Mouse (Mus musculus): ENCODE data around the gene Hgd.

Gene Hgd

GRCm38 (mm10) chr16:37580651-37581050 lies 698 bp downstream of the Hgd start:
- DNase-seq (ENCODE audit: extremely low spot score, low read depth, low spot score), result no peak

- DNase-seq (ENCODE audit: extremely low spot score, low read depth, low spot score), result no peak
These were observed 1.9 kb downstream of the Hgd start for GRCm38 (mm10) chr16:37581901-37582300.

GRCm38 (mm10) chr16:37583306-37583705 lies 3.4 kb downstream of the Hgd start:
- no peak for DNase-seq (ENCODE audit: extremely low spot score, low read depth, low spot score)

- DNase-seq (ENCODE audit: extremely low spot score, low read depth, low spot score), result no peak
These were observed 3.8 kb downstream of the Hgd start for GRCm38 (mm10) chr16:37583801-37584200.

- no peak for DNase-seq (ENCODE audit: extremely low spot score, low read depth, low spot score)
These were observed 4.5 kb downstream of the Hgd start for GRCm38 (mm10) chr16:37584218-37585035.

GRCm38 (mm10) chr16:37585129-37585563 lies 5.2 kb downstream of the Hgd start:
- DNase-seq (ENCODE audit: extremely low spot score, low read depth, low spot score), result no peak

GRCm38 (mm10) chr16:37590921-37591320 lies 11.0 kb downstream of the Hgd start:
- no peak for DNase-seq (ENCODE audit: extremely low spot score, low read depth, low spot score)

GRCm38 (mm10) chr16:37591551-37591950 lies 11.6 kb downstream of the Hgd start:
- DNase-seq (ENCODE audit: extremely low spot score, low read depth, low spot score), result no peak

GRCm38 (mm10) chr16:37597412-37597811 lies 17.5 kb downstream of the Hgd start:
- no peak for DNase-seq (ENCODE audit: extremely low spot score, low read depth, low spot score)

GRCm38 (mm10) chr16:37598463-37598862 lies 18.5 kb downstream of the Hgd start:
- no peak for DNase-seq (ENCODE audit: extremely low spot score, low read depth, low spot score)

GRCm38 (mm10) chr16:37599326-37599725 lies 19.4 kb downstream of the Hgd start:
- no peak for DNase-seq (ENCODE audit: extremely low spot score, low read depth, low spot score)

GRCm38 (mm10) chr16:37603431-37603830 lies 23.5 kb downstream of the Hgd start:
- no peak for DNase-seq (ENCODE audit: extremely low spot score, low read depth, low spot score)

GRCm38 (mm10) chr16:37604243-37604642 lies 24.3 kb downstream of the Hgd start:
- no peak for DNase-seq (ENCODE audit: extremely low spot score, low read depth, low spot score)

- no peak for DNase-seq (ENCODE audit: extremely low spot score, low read depth, low spot score)
These were observed 30.4 kb downstream of the Hgd start for GRCm38 (mm10) chr16:37610333-37610732.

- DNase-seq (ENCODE audit: extremely low spot score, low read depth, low spot score), result no peak
These were observed 31.1 kb downstream of the Hgd start for GRCm38 (mm10) chr16:37611072-37611471.

- no peak for DNase-seq (ENCODE audit: extremely low spot score, low read depth, low spot score)
These were observed 32.1 kb downstream of the Hgd start for GRCm38 (mm10) chr16:37612013-37612412.

GRCm38 (mm10) chr16:37614540-37614939 lies 34.6 kb downstream of the Hgd start:
- DNase-seq (ENCODE audit: extremely low spot score, low read depth, low spot score), result no peak

- DNase-seq (ENCODE audit: extremely low spot score, low read depth, low spot score), result no peak
These were observed 35.5 kb downstream of the Hgd start for GRCm38 (mm10) chr16:37615429-37615828.

GRCm38 (mm10) chr16:37616104-37616503 lies 36.2 kb downstream of the Hgd start:
- DNase-seq (ENCODE audit: extremely low spot score, low read depth, low spot score), result no peak

- DNase-seq (ENCODE audit: extremely low spot score, low read depth, low spot score), result no peak
These were observed 37.7 kb downstream of the Hgd start for GRCm38 (mm10) chr16:37617695-37618094.

GRCm38 (mm10) chr16:37622403-37622802 lies 42.5 kb downstream of the Hgd start:
- DNase-seq (ENCODE audit: extremely low spot score, low read depth, low spot score), result no peak

- no peak for DNase-seq (ENCODE audit: extremely low spot score, low read depth, low spot score)
These were observed 43.0 kb downstream of the Hgd start for GRCm38 (mm10) chr16:37622919-37623318.

GRCm38 (mm10) chr16:37626388-37626949 lies 46.5 kb downstream of the Hgd start:
- no peak for DNase-seq (ENCODE audit: extremely low spot score, low read depth, low spot score)

Data from hindlimb bud, embryonic 11.5 days (tissue).